Mouse (Mus musculus) intestine, postnatal 0 days (tissue): ENCODE measurements around the gene Eif1ad. TPM values are rescaled to one million over a fixed set of nuclear protein-coding genes. Genes with fewer than 3 reads are reported as not detected.

Experiments
- ATAC-seq: fragments of 200-750 bp; cut with Nextera tagmentation; 2 replicates; pipeline ENCODE4 v1.8.0; 2017; ENCODE audit warnings: mild to moderate bottlenecking, moderate TSS enrichment, moderate library complexity
- H3K27ac ChIP-seq: fragments of 300-500 bp; sonication (generic); 2 replicates; pipeline ENCODE4 v1.5.1; 2014; ENCODE audit warnings: mild to moderate bottlenecking, low read depth, low read length, moderate library complexity
- H3K27me3 ChIP-seq: fragments of 300-500 bp; sonication (generic); replicated peaks from 2 replicates; pipeline ENCODE4 v1.6.1; 2014; ENCODE audit warnings: low read length, mixed read lengths; ENCODE audit not compliant: control insufficient read depth, insufficient read depth
- H3K36me3 ChIP-seq: fragments of 300-500 bp; sonication (generic); 2 replicates; pipeline ENCODE4 v1.6.1; 2014; ENCODE audit warnings: mild to moderate bottlenecking, moderate library complexity; ENCODE audit not compliant: control insufficient read depth, insufficient read depth
- H3K4me1 ChIP-seq: fragments of 300-500 bp; sonication (generic); replicated peaks from 2 replicates; pipeline ENCODE4 v1.6.1; 2014; ENCODE audit warnings: antibody characterized with exemption, low read length, mixed read lengths; ENCODE audit not compliant: control insufficient read depth, insufficient read depth
- H3K4me2 ChIP-seq: fragments of 300-500 bp; sonication (generic); replicated peaks from 2 replicates; pipeline ENCODE4 v1.6.1; 2014; ENCODE audit warnings: low read depth, mild to moderate bottlenecking, moderate library complexity
- H3K4me3 ChIP-seq: fragments of 300-500 bp; sonication (generic); 2 replicates; pipeline ENCODE4 v1.5.1; 2014; ENCODE audit warnings: low read depth, low read length
- H3K9ac ChIP-seq: fragments of 300-500 bp; sonication (generic); 2 replicates; pipeline ENCODE4 v1.6.1; 2014; ENCODE audit warnings: mild to moderate bottlenecking, low read depth, low read length
- H3K9me3 ChIP-seq: fragments of 300-500 bp; sonication (generic); 2 replicates; pipeline ENCODE4 v1.6.1; 2016; ENCODE audit warnings: mixed run types; ENCODE audit not compliant: control insufficient read depth
- CTCF ChIP-seq: sonication (generic); IDR thresholded peaks from 2 replicates; pipeline ENCODE4 v1.5.1; 2016; ENCODE audit warnings: low read depth, mild to moderate bottlenecking, control low read depth, antibody characterized with exemption, moderate library complexity
- WGBS: fragments of 180-500 bp; shearing (Covaris S2); extraction: QIAGEN DNeasy Blood & Tissue Kit; methylation state at CpG from one replicate; pipeline ENCODE4 v1.1.7; 2014; 5-methylcytosine and 5-hydroxymethylcytosine counted together
- polyA plus RNA-seq: library from polyadenylated mRNA; unstranded; fragments of >200 nt; fragmentation: Nextera tagmentation; extraction: Ambion mirVana; gene quantifications from 2 replicates; pipeline ENCODE4 v1.2.1, GENCODE M21; 2015

Eif1ad gene
- 81.2 and 88.1 TPM in 2 replicates for polyA plus RNA-seq

DNA sequence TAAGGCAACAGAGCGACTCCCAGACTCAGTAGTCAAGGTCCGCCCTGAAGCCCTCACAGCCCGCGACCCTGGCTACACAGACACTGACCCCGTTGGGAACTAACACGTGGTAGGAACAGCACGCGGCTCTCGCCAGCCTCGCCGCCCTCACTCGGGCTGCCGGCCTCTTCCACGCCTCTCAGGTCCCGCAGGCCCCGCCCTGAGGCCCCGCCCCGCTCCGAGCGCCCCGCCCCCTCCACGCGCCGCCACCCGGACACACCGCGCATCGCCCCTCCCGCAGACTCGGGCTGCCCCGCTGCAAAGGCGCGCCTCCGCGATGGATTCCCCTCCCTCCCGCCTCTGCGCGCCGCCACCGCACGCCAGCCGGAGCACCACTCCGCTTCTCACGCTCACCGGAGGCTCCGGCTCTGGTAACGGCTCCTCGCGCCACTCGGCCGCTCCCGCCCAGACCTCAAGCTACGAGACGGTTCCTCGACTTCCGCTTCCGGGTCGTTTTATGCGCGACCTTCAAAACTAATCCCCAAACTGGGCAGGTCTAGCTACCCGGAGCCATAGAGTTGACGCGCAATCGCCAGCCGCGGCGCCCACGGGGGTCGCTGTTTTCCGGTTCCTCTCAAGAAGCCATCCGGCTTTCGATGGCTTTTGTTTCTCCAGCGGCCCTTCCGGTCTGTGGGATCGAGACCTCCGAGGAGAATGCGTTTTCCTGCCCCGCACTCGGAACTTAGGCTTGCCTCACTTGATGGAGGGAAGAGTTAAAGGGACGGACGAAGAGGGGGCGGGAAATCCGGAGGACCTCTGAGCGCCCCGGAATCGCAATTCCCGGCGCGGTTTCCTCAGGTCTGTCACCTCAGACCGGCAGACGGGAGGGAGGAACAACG is at the start of gene Eif1ad:
TSS of gene Eif1ad (plus strand) at position 567 of the 878 bp plus-strand sequence.
- Histone ChIP-seq H3K4me3 (peak within 1 kb of the TSS; percentile 95), H3K9ac (peak within 1 kb of the TSS; percentile 84), H3K27me3 (no peaks in the 10 kb centered on the region), H3K27ac (peak within 1 kb of the TSS; percentile 97), H3K9me3 (no peaks in the 10 kb centered on the region), H3K4me2 (peak within 1 kb of the TSS; percentile 89), H3K36me3 (peaks cover 42% of the 10 kb centered on the region), H3K4me1 (peaks cover 6% of the 10 kb centered on the region; the same call in 1 of the 2 replicates)
- WGBS: under 1% methylated on average over 85 of the region's 92 CpGs
- peak; percentile 92 for ATAC-seq
- peak; percentile 52 for TF ChIP-seq CTCF

DNA sequence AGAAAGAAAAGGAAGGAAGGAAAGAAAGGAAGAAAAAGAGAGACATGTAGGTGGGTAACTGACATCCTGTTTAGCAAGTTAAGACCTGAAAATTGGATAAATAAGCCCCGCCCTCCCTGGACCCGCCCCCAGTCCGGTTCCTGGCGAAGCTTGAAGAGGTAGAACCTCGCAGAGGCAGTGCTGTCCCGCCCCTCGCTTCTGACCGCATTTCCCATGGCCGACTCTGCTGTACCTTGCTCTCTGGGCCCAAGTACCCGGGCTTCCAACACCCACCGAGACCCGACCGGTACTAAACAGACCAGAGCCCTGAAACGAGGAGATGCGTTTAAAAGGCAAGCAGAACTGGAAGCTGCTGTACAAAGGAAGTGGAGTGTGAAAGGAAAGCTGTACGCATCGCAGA is 42.7 kb upstream of the Eif1ad start:
- Histone ChIP-seq H3K9ac (no peak overlapping the region), H3K9me3 (no peaks in the 10 kb centered on the region), H3K27me3 (no peaks in the 10 kb centered on the region), H3K36me3 (no peaks in the 10 kb centered on the region), H3K27ac (no peak overlapping the region), H3K4me3 (no peak overlapping the region), H3K4me1 (no peaks in the 10 kb centered on the region), H3K4me2 (0 out of 2 replicates have a peak overlapping the region, but pooled peaks have one; percentile 17)
- ATAC-seq: no peak
- 45% methylated on average over 17 of the region's 17 CpGs for WGBS
- no peak for TF ChIP-seq CTCF

DNA sequence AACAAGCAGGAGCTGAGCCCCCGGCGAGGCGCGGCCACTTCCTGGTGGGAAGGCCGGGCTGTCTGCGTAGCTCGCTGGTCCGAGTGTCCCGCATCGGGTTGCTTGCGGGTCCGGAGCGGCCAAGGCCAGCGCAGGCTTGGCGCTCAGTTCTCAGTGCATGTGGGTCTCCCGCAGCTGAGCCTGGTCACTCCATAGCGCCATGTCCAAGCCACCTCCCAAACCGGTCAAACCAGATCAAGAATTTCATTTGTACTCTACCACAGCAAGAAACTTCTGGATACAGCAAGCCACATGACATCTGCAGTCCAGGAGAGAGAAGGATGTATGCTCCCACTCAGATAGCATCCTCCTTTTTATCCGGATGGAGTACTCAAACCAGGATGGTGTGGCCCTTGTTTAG is 38.6 kb upstream of the Eif1ad start:
- TF ChIP-seq CTCF: no peak
- Histone ChIP-seq H3K4me2 (0 out of 2 replicates have a peak overlapping the region, but pooled peaks have one; percentile 6), H3K4me1 (no peaks in the 10 kb centered on the region), H3K4me3 (no peak overlapping the region), H3K36me3 (no peaks in the 10 kb centered on the region), H3K9me3 (no peaks in the 10 kb centered on the region), H3K27me3 (no peaks in the 10 kb centered on the region), H3K9ac (no peak overlapping the region), H3K27ac (no peak overlapping the region)
- ATAC-seq: no peak
- WGBS: 58% methylated on average over 19 of the region's 19 CpGs

DNA sequence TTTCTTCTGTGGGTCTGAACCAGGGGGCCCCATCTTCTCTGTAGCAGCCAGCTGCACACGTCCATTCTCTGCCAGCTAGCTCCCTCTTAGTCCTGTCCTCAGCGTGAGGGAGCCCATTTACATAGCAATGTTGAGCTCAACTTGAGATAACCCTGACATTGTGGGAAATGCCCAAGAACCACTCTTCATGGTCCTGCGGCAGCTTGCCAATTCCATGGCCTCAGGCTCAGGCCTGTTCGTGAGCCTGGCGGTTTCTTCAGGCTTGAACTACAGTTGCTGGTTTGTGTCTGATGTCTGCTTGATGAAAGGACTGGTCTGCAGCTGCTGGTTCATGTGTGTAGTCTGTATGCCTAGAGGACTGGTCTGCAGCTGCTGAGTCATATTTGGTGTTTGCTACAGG is 31.8 kb upstream of the Eif1ad start:
- Histone ChIP-seq H3K9me3 (no peaks in the 10 kb centered on the region), H3K27ac (no peak overlapping the region), H3K9ac (no peak overlapping the region), H3K4me2 (no peak overlapping the region), H3K27me3 (no peaks in the 10 kb centered on the region), H3K4me1 (no peaks in the 10 kb centered on the region), H3K4me3 (no peak overlapping the region), H3K36me3 (no peaks in the 10 kb centered on the region)
- no peak for ATAC-seq
- 83% methylated on average over 5 of the region's 5 CpGs for WGBS
- no peak for TF ChIP-seq CTCF

DNA sequence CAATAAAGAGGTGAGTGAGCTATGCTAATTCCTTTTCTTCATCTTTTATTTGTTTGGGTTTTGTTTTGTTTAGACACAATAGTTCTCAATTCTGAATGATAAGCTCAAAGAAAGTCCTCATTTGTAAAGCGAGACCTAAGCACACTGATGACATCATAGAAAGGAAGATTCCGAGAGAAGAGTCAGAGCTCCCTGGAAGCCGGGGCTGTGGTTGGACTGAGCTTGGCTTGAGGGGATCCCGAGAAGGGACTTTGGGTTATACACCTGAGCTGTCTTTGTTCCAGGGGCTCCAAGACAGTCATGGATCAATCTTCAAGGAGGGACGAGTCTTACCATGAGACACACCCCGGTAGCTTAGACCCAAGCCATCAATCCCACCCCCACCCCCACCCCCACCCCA is 31.1 kb upstream of the Eif1ad start, which contains the start of gene Catsper1:
TSS of gene Catsper1 (plus strand) at position 301 of the 400 bp plus-strand sequence.
- no peaks in the 10 kb centered on the region for H3K36me3 ChIP-seq
- H3K27ac ChIP-seq: no peak within 1 kb of the TSS
- ATAC-seq: no peak
- no peak for TF ChIP-seq CTCF
- no peak within 1 kb of the TSS for H3K9ac ChIP-seq
- no peaks in the 10 kb centered on the region for H3K4me1 ChIP-seq
- H3K9me3 ChIP-seq: no peaks in the 10 kb centered on the region
- no peak within 1 kb of the TSS for H3K4me2 ChIP-seq
- no peak within 1 kb of the TSS for H3K4me3 ChIP-seq
- 93% methylated on average over 6 of the region's 6 CpGs for WGBS
- H3K27me3 ChIP-seq: no peaks in the 10 kb centered on the region

DNA sequence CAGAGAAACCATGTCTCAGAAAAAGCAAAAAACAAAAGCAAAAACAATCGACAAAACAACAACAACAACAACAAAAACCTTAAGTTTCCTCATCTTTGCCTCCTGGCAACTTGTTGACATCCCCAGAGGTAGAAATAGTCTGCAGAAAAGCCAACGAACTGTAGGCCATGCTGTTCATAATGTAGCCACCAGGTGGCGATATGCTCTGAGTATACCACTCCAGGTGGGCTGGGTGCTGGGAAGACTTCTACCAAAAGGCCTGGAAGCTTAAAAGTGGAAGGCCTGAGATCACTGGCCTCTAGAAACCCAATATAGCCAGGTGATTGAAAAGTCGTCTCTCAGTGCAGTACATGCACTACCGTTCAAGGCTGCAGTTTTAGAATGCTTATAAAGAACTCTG is 28.6 kb upstream of the Eif1ad start:
- 18% methylated on average over 5 of the region's 5 CpGs for WGBS
- no peaks in the 10 kb centered on the region for H3K27me3 ChIP-seq
- TF ChIP-seq CTCF: peak; percentile 92
- H3K27ac ChIP-seq: no peak overlapping the region
- no peaks in the 10 kb centered on the region for H3K36me3 ChIP-seq
- no peak for ATAC-seq
- no peak overlapping the region for H3K4me3 ChIP-seq
- no peak overlapping the region for H3K4me2 ChIP-seq
- H3K9me3 ChIP-seq: no peaks in the 10 kb centered on the region
- H3K9ac ChIP-seq: no peak overlapping the region
- H3K4me1 ChIP-seq: no peaks in the 10 kb centered on the region
